Mouse (Mus musculus): ENCODE results near the gene Kiss1.

Gene Kiss1

DNA sequence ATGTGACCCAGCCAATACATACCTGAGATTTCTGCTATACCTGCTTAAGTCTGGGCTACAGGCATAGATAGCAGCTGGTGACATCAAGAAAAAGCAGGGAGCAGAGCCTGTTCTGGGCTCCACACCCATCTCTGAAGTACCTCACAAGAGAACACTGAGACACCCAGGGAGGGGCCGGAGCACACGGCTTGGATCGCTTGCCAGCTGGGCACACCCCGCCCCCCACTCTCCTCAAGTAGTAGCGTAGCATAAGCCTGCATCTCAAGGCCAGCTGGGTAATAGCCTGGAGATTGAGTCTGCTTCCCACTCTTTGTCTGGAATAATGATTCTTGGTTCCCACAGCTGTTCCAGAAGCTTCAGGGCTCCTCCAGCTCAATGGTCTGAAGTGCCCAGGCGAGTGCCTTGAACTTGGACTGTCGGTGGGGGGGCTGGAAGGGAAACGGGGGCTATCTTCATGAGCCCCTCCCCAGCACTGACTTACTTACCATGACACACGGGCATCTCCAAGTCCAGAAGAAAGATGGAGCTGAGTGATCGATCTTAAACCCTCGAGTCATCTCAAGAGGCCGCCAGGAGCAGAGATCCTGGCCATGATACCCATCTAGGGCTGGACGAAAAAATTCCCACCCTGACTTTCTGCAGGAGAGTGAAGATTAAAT is at the start of gene Kiss1:
Gene Kiss1 (plus strand): TSS at position 609 of the 659 bp plus-strand sequence.
- no peak for DNase-seq (ENCODE audit: low spot score in 2 of 2)

- DNase-seq (ENCODE audit: low spot score in 2 of 2): no peak
Observed at GRCm38 (mm10) chr1:133274163-133274562, 47.5 kb upstream of the Kiss1 start.

DNA sequence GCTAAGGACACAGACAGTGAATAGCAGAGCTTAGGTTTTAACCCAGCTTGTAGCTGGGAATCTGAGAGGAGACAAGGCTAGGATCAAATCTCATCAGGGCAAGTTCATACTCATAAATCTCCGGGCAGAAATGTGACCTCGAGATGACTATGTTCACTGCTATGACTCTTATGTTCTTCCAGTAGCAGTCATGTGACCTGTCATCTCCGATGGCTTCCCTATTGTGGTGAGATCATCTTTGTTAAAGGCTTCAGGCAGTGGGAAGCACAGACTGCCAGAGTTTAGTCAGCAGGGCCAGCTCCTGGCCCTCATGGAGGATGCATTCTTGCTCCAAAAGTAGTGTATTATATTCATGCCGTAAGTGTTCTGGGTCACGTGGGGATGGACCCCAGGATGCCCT is 44.7 kb upstream of the Kiss1 start:
- DNase-seq (ENCODE audit: low spot score in 2 of 2): no peak

DNA sequence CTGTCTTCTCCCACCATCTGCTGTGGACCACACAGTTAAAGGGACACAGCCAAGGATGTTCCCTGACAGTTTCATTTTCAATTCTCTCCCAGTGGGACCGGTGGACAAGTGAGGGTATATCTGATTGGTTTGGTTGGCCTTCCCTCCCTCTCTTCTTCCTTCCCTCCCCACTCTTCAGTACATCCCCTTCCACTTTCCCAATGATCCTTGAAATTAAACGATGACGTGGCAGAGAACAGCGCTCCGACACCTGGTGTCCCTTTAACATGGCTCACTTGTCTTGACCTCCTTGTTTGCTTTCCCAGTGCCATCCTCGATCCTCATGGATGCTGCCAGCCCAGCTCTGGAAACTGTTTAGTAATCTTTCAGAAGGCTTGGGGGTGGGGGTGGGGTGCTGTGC is 43.1 kb upstream of the Kiss1 start:
- no peak for DNase-seq (ENCODE audit: low spot score in 2 of 2)

DNA sequence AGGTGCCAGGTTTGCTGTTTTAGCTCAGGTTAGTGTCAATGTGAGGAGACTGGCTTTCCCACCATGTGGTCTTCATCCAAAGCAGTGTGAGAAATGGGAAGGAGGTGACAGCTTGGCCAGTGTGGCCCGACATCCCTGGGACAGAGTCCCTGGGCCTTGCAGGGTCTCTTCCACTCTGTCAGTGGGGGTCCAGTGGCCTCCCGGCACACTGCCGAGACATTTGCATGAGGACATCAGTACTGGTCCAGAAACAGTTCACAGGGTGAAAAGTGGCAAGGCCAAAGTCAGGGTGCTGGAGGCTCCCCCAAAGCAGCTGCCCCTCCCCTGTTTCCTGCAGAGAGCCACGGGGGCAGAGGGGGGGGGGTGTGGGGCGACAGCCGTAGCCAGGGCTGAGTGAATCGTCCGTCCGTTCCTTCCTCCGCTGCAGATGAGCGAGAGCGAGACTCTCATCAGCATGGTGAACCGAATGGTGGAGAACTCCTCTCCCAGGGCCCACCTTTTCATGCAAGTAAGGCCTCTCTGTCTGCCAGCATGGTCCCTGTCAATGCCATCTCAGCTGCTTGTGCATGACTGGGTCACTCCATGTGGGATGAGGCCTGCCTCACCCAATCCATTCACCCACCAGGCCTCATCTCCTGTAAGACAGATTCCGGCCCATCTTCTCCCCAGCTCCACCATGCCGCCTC is 42.6 kb upstream of the Kiss1 start:
- DNase-seq (ENCODE audit: low spot score in 2 of 2): no peak

DNA sequence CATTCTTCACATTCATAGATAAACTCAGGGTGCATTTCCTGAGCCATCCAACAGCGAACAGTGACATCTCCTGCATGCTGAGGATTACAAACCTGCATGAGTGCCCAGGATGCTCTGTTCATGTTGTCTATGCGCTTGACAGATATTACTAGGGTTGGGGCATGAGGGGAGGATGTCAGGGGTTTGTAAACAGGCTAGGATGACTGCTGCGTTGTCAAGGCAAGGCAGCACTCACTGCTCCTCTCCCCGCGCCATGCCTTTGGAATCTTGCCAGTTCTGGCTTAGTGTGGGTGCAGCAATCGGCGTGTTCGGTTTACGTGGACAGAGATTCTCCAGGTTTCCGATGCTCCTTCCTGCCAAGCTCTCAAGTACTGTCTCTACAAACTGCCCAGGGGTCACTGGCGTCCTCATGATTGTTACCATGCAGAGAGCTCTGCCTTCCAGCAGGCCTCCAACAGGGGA is 42.0 kb upstream of the Kiss1 start:
- peak in 1 of 2 experiments; percentile 60 for DNase-seq (ENCODE audit: low spot score in 2 of 2)

DNA sequence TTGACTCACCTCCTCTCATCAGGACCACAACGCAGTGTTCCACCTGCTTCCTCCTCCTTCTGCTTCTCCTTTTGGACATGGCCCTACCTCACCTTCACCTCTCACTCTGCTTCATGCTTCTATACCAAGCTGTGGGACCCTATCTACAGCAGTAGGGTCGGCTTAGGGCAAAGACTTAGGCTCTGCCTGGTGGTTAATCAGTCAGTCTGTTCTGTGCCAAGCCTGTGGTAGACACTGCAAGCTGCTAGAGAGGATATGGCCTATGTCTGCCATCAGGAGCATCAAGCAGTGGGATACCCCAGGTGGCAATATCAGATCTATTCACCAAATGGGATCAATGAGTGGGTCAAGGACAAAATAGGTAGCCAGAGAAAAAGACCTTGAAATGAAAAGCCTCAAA is 41.1 kb upstream of the Kiss1 start:
- DNase-seq (ENCODE audit: low spot score in 2 of 2): no peak

DNA sequence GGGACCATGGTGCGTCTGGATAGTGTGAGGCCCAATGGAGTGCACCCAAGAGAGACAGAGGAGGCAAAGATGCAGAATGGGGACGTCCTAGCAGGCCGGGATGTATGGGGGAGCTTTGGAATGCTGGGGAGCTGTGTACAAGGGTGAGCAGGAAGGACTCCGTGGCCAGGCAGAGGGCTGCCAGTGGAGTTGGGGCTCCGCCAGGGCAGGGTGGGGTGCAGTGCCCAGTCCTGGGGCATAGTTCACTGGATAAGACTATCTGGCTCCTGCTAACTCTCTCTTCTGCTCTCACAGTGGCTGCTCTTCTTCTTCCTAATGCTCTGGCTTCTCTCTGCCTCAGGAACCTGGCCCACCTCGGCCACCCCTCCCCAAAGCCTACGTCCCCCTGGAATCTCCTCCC is 35.8 kb upstream of the Kiss1 start:
- DNase-seq (ENCODE audit: low spot score in 2 of 2): no peak

GRCm38 (mm10) chr1:133287051-133287450 is 34.6 kb upstream of the Kiss1 start:
- DNase-seq (ENCODE audit: low spot score in 2 of 2): peak in 1 of 2 experiments; percentile 75

DNA sequence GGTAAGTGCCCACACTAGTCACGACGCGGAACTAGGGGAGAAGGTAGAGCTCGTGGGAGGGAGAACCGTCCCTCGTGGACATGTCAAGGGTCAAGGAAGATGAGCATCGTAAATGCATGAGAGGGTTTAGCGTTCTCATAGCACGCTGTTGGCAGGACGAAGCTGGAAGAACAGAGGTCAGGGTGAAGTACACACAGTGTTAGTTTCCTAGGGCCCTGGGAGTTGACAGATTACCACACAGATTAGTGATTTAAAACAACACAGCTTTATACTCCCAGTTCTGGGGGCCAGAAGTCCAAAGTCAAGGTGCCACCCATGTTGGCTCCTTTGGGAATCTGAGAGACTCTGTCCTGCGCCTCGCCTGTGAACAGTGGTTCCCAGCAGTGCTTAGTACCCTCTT is 33.8 kb upstream of the Kiss1 start:
- no peak for DNase-seq (ENCODE audit: low spot score in 2 of 2)

DNA sequence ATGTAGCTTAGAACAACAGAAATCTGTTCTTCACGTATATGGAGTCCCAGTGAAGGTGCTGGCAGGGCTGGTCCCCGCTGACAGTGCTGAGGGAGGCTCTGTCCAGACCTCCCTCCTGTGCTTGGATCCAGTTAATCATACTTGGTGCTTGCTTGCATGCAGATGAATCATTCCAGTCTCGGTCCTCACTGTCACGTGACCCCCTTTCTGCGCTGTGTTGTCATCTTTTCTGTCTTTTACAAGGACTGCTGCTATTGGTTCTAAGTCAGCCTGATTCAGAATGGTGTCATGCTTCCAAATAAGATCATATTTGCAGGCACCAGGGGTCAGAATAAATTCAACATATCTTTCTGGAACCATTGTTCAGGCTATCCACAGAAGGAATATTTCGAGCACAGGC is 29.8 kb upstream of the Kiss1 start:
- no peak for DNase-seq (ENCODE audit: low spot score in 2 of 2)

- DNase-seq (ENCODE audit: low spot score in 2 of 2): no peak
Observed at GRCm38 (mm10) chr1:133292608-133293007, 29.1 kb upstream of the Kiss1 start.

DNA sequence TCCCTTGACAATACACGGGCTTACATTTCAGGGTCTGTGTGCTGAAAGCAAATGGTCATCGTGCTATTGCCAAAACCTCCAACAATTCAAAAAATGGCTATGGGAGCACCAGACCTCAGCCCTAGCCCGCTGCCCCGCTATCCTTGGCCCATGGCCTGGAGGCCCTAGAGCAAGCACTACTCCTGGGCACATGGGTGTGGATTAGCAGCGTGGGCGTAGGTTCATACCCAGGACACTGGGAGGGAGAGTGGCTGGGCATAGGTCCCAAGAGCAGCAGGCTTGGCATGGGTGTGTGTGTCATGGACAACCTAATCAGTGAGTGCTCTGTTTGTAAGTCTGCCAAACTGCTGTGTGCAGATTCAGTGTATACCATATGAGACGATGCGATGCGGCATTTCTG is 25.3 kb upstream of the Kiss1 start:
- DNase-seq (ENCODE audit: low spot score in 2 of 2): no peak

DNA sequence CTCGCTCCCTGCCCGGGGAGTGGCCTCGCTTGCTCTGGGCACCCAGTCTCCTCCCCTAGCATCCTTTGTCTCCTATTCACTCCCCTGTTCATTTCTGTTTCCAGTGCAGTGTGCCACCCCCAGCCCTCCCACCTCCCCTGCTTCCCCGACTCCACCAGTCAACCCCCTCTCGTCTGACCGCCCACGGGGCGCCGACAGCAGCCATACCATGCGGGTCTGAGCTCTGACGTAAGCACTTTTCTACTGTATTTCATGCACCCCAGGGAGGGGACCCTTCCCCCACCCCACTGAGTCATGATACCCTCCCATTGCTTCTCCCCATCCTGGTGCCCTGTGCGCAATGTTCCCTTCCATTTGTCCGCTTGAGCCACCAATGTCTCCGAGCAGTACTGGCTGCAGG is 22.9 kb upstream of the Kiss1 start:
- peak in 1 of 2 experiments; percentile 37 for DNase-seq (ENCODE audit: low spot score in 2 of 2)

- no peak for DNase-seq (ENCODE audit: low spot score in 2 of 2)
Observed at GRCm38 (mm10) chr1:133302540-133302939, 19.1 kb upstream of the Kiss1 start.

- DNase-seq (ENCODE audit: low spot score in 2 of 2): peak in 1 of 2 experiments; percentile 76
Observed at GRCm38 (mm10) chr1:133306842-133307241, 14.8 kb upstream of the Kiss1 start.

GRCm38 (mm10) chr1:133307318-133307717 is 14.4 kb upstream of the Kiss1 start:
- peak in 1 of 2 experiments; percentile 51 for DNase-seq (ENCODE audit: low spot score in 2 of 2)

DNA sequence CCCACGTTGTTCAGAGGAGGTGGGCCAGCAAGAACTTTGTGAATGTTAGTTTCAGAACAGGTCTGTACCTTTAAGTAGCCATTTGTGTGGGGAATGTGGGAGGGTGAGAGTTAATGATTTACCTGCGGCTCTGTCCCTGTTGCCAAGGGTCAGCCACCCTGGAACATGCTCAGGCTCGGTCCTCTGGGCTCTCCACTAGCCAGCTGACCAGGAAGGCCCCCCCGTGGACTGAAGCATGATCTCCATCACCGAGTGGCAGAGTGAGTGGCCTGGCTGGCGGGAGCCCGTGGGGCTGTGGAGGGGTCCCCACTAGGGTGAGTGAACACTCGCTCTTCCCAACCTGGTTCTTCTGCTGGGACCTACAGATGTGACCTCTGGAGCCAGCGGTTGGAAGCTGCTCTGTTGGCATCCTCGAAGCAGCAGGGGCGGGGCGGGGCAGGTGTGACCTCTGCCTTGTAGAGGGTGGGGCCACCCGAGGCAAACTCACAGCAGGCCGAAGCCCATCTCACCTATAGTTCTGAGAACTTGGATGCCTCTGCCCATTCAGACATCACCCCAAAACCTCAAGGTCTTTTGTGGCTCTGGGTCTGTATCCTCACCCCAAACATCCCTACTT is 11.9 kb upstream of the Kiss1 start, which contains the start of gene Golt1a:
Gene Golt1a (plus strand): TSS at position 149 of the 616 bp plus-strand sequence.
- no peak for DNase-seq (ENCODE audit: low spot score in 2 of 2)

- no peak for DNase-seq (ENCODE audit: low spot score in 2 of 2)
Observed at GRCm38 (mm10) chr1:133311240-133311639, 10.4 kb upstream of the Kiss1 start.

GRCm38 (mm10) chr1:133311946-133312345 is 9.7 kb upstream of the Kiss1 start:
- peak; percentile 66 to 87 for DNase-seq (ENCODE audit: low spot score in 2 of 2)

DNA sequence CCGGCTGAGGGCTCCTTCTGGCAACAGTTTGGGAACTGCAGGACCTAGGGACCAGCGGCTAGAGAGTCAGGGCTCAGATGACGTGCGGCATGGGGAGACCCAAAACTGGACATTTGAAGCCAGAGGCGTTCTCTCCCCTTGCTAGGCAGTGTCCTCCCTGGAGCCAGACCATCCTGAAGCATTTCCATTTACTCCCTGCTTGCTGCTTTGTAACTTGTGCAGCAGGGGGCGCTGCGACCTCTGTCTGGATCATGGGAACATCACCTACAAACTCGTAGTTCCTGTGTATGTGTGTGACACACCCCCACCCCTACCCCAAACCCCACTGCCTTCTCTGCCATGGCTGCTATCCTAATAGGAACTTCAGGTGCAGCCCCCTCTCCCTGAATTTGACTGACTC is 7.3 kb upstream of the Kiss1 start:
- peak in 1 of 2 experiments; percentile 50 for DNase-seq (ENCODE audit: low spot score in 2 of 2)

GRCm38 (mm10) chr1:133315775-133316174 is 5.9 kb upstream of the Kiss1 start:
- no peak for DNase-seq (ENCODE audit: low spot score in 2 of 2)

GRCm38 (mm10) chr1:133316577-133316976 is 5.1 kb upstream of the Kiss1 start:
- DNase-seq (ENCODE audit: low spot score in 2 of 2): no peak

All from left cerebral cortex, adult 9 months (tissue).